Mouse (Mus musculus) frontal cortex, postnatal 36 days (tissue): ENCODE results near the gene Lrsam1.
A peak's percentile ranks its signal among the peaks of the same experiment; 100 is the strongest.

ENCODE experiments used
- DNase-seq, 2 experiments: peaks; one replicate each; pipeline ENCODE4 v3.0.0; 2022; ENCODE audit warnings: low spot score in 2 of 2

Gene Lrsam1

GRCm38 (mm10) chr2:32895606-32896106 lies 65.8 kb downstream of the Lrsam1 start:
- no peak for DNase-seq

GRCm38 (mm10) chr2:32894097-32894496 lies 67.3 kb downstream of the Lrsam1 start:
- no peak for DNase-seq

- no peak for DNase-seq
These were observed 68.9 kb downstream of the Lrsam1 start for GRCm38 (mm10) chr2:32892490-32892889.

- no peak for DNase-seq
These were observed 70.1 kb downstream of the Lrsam1 start for GRCm38 (mm10) chr2:32891278-32891677.

- DNase-seq, result no peak
These were observed 71.1 kb downstream of the Lrsam1 start for GRCm38 (mm10) chr2:32890280-32890679.

GRCm38 (mm10) chr2:32888551-32888950 lies 72.9 kb downstream of the Lrsam1 start:
- DNase-seq, result no peak

GRCm38 (mm10) chr2:32888029-32888428 lies 73.4 kb downstream of the Lrsam1 start:
- DNase-seq, result no peak

- no peak for DNase-seq
These were observed 76.7 kb downstream of the Lrsam1 start for GRCm38 (mm10) chr2:32884745-32885144.

- no peak for DNase-seq
These were observed 79.0 kb downstream of the Lrsam1 start for GRCm38 (mm10) chr2:32882283-32883043.

GRCm38 (mm10) chr2:32881723-32882122 lies 79.7 kb downstream of the Lrsam1 start:
- DNase-seq, result peak in 1 of 2 experiments; percentile 54

GRCm38 (mm10) chr2:32881054-32881453 lies 80.4 kb downstream of the Lrsam1 start:
- DNase-seq, result no peak

GRCm38 (mm10) chr2:32879593-32879992 lies 81.8 kb downstream of the Lrsam1 start:
- DNase-seq, result no peak

- no peak for DNase-seq
These were observed 83.0 kb downstream of the Lrsam1 start for GRCm38 (mm10) chr2:32878396-32878795.

GRCm38 (mm10) chr2:32877761-32878393 lies 83.5 kb downstream of the Lrsam1 start:
- no peak for DNase-seq

GRCm38 (mm10) chr2:32877303-32877702 lies 84.1 kb downstream of the Lrsam1 start:
- DNase-seq, result no peak

GRCm38 (mm10) chr2:32876490-32877302 lies 84.7 kb downstream of the Lrsam1 start:
- no peak for DNase-seq

GRCm38 (mm10) chr2:32875675-32876489 lies 85.5 kb downstream of the Lrsam1 start, which contains the start of gene Fam129b:
Gene Fam129b, plus strand, starts transcription at chr2:32876114.
- DNase-seq, result peak in 1 of 2 experiments; percentile 63
